In genomic region chr5:134783794-134784193, GRCm38 (mm10) we compare ENCODE assay signal across 20 mouse cellular contexts. TPM values are rescaled to one million over a fixed set of nuclear protein-coding genes. Genes with fewer than 3 reads are reported as not detected.
"Had no signal": no experiment of that assay in that cellular context is flagged by ENCODE, and none has a peak within 500 bp of the region (broad histone marks: within the 10 kb centered on the region; RNA-seq: fewer than 3 reads in every experiment).

No protein-coding gene starts in this region.

- H3K9me3 ChIP-seq: midbrain, embryonic 10.5 days; midbrain, embryonic 12.5 days; neural tube, embryonic 13.5 days; neural tube, embryonic 15.5 days had no signal

- DNase-seq: lung, embryonic 14.5 days; lung, postnatal 10 days; lung, postnatal 4 days; midbrain, embryonic 14.5 days; retina, postnatal 1 day; right cerebral cortex, adult 18-20 months; right cerebral cortex, postnatal 25 days; right cerebral cortex, postnatal 4 days; spleen, adult 18-20 months; thymus, adult 18-20 months; thymus, postnatal 14 days; thymus, postnatal 36 days had no signal

- H3K36me3 ChIP-seq: midbrain, embryonic 10.5 days; midbrain, embryonic 12.5 days; neural tube, embryonic 13.5 days; neural tube, embryonic 15.5 days had no signal

- H3K27ac ChIP-seq: midbrain, embryonic 10.5 days; midbrain, embryonic 12.5 days; neural tube, embryonic 13.5 days; neural tube, embryonic 15.5 days had no signal

- ATAC-seq: midbrain, embryonic 16.5 days had no signal

- H3K27me3 ChIP-seq: midbrain, embryonic 12.5 days; neural tube, embryonic 13.5 days; neural tube, embryonic 15.5 days had no signal

- H3K4me2 ChIP-seq: lung, embryonic 14.5 days; midbrain, embryonic 12.5 days; neural tube, embryonic 13.5 days; neural tube, embryonic 15.5 days had no signal

- H3K9ac ChIP-seq: lung, embryonic 14.5 days; midbrain, embryonic 12.5 days; neural tube, embryonic 13.5 days; neural tube, embryonic 15.5 days had no signal

- H3K4me3 ChIP-seq: midbrain, embryonic 10.5 days; midbrain, embryonic 12.5 days; myocyte; neural tube, embryonic 13.5 days; neural tube, embryonic 15.5 days had no signal

RNA-seq across cellular contexts. Expression of gene Eln, which starts 36.7 kb away (rescaled TPM):
- total RNA-seq: megakaryocyte, adult 5-6 weeks; megakaryocyte-erythroid progenitor cell, adult 5-6 weeks had no signal
